Mouse (Mus musculus) R1 (cell line): Measurements from ENCODE around the gene Vamp1.

Source experiments
- DNase-seq: peaks from one replicate; pipeline ENCODE4 v3.0.0-alpha.2; 2018; ENCODE audit warnings: low read depth, low spot score

The Vamp1 gene

GRCm38 (mm10) chr6:125215148-125215954 is at the start of gene Vamp1:
Gene Vamp1 (plus strand): TSS chr6:125215551.
- DNase-seq: peak; percentile 99

DNA sequence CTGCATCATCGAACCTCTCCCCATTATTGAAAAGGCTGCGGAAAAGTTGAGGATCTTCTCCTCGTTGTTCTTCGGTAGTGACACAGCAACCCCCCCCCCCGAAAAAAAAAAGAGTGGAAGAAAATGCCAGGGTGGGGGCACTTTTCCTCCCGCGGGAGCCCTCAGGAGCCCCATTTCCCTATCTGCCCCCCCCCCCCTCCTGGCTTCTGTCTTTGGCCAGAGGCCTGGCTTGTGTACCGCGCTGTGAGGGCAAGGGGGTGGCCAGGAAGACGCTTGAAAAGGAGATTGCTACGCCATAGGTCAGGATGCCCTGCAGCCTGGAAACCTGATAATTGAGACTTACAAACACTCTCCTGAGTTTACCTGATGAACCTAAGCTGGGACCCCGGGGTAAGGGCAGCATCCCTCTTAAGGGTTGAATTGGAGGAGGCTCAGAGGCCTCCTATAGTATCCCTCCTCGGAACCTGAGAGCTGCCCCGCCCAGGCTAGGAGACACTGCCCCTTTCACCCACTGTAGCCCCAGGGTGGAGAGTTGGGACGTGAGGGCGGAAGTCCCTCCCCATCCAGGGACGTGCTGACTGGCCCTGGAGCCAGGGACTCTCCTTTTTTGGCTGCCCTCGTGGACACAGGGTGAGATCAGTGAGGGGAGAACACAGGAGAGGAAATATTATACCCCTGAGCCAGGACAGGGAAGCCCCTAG is 49.1 kb upstream of the Vamp1 start, which contains the start of gene Gapdh:
Gene Gapdh, minus strand, starts transcription at position 417 of the 701 bp plus-strand sequence.
- DNase-seq: peak; percentile 64

DNA sequence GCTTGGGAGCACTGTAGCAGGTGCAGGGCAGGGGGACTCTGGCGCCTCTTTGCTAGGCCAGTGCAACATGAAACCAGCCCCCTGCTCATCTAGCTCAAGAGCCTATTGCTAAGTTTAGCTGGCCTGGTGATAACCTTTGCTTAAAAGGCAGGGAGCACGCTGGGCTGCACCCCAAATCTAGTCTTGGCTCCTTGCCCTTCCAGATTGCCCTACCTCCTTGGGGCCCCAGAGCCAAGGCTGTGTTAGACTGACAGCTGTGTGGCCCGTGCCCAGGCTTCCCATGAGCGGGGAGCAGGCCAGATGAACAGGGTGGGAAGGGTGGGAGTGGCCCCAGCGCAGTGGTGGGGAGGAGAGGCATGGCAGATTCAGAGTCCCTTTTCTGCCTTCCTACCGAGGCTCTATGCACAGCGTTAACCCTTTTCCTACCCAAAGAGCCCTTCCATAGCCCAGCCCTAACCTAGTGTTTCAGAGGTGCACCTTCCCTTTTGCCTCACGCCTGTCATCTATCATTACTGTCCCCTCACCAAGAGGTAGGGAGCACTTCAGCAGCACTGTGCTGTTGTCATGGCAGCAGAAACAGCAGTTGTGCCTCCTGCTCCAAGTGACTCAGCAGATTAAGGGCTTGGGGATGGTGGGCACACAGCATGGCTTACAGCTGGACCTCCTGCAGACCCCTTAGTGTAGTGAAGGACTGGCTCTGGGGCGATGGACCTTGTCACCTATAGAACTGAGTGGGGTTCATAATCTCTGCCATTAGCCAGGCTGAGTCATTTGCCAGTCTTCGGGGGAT is 48.3 kb upstream of the Vamp1 start:
- DNase-seq: peak; percentile 70

- no peak for DNase-seq
These were observed 47.3 kb upstream of the Vamp1 start for GRCm38 (mm10) chr6:125168086-125168485.

DNA sequence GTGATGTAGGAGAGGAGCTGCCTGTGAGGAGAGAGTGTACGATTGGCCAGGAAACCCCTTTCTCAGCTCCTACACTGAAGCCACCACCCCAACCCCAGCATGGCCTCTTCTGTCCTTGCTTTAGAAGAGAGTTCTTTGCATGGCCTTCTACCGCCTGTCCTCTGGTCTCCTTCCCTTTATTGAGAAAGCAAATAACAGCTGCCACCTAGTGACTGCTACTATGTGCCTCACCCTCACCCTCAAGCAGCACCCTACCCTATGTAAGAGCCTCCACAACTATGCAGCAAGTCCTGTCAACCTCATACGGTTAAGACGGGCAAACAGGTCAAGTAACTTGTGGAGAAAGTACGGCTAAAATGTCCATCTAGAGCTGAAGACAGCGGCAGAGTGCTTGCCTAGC is 45.2 kb upstream of the Vamp1 start:
- DNase-seq: no peak

DNA sequence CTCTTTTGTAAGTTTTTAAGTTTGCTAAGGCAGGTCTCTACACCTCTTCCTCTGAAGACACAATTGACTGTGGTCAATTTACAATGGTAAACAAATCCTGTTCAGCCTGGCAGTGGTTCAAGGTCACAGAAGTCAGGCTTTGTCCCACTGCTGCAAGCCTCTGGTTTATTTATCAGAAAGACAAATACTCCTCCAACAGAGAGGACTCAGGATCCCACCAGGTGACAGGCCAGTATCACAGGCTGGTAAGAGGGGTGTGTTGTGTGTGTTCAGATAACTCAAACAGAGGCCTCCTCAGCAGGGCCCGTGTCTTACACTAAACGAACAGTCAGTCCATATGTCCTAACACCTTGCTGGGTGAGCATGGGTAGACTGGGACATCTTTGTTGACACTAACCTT is 42.9 kb upstream of the Vamp1 start:
- DNase-seq: peak; percentile 91

GRCm38 (mm10) chr6:125173256-125173655 is 42.1 kb upstream of the Vamp1 start:
- DNase-seq: no peak

DNA sequence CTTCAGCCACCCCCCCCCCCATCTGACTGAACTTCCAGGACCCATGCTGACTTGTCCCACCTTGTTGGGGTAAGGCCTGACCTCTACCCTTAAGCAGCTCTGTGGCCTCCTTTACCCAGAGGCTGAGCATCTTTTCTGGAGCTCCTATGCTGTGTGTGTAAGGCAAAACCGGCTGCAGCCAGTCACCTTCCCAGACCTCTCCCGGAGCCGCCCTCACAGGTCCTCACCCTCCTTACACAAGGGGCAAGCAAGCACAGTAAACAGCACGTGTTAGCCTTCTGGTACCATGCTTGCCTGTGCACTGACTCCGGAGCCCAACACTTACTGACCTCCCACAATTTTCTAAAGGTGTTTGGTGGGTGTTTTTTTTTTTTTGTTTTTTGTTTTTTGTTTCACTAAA is 39.9 kb upstream of the Vamp1 start:
- peak; percentile 27 for DNase-seq

- DNase-seq: no peak
These were observed 35.8 kb upstream of the Vamp1 start for GRCm38 (mm10) chr6:125179601-125180000.

DNA sequence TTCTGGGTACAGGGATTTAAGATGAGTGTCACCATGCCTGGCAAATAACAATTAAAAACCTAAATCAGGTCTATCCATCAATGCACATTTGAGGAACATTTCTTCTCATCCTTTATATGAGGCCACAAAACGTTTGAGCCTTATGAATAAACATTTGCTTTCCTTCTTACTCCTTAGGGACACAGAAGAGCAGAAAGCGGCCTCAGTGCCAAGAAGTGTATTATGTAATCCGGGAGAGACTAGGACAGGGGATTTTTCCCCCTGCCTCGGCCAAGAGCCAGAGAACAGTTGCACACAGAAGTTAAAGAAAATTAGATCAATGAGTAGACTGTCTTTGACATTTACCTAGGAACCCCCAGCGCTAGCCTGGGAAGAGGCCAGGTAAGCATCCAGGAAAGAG is 33.2 kb upstream of the Vamp1 start:
- DNase-seq: no peak

DNA sequence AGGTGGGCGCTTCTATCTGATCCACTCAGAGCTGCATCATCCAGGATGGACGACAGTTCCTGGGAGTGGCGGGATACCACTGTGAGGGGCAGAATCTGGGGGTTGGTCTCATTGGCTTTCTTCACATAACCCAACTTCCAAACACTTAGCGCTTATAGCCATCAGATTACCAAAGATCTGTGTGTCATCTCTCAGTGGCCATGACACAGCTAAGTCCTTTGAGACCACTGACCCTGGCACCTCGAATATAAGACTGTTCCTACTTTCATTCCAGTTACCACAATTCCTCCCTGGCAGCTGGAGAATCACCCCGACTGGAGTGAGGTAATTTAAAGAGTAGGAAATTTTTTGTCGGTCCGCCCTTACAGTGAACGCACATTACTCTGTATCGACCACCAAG is 29.1 kb upstream of the Vamp1 start:
- DNase-seq: no peak

- no peak for DNase-seq
These were observed 24.5 kb upstream of the Vamp1 start for GRCm38 (mm10) chr6:125190816-125191215.

DNA sequence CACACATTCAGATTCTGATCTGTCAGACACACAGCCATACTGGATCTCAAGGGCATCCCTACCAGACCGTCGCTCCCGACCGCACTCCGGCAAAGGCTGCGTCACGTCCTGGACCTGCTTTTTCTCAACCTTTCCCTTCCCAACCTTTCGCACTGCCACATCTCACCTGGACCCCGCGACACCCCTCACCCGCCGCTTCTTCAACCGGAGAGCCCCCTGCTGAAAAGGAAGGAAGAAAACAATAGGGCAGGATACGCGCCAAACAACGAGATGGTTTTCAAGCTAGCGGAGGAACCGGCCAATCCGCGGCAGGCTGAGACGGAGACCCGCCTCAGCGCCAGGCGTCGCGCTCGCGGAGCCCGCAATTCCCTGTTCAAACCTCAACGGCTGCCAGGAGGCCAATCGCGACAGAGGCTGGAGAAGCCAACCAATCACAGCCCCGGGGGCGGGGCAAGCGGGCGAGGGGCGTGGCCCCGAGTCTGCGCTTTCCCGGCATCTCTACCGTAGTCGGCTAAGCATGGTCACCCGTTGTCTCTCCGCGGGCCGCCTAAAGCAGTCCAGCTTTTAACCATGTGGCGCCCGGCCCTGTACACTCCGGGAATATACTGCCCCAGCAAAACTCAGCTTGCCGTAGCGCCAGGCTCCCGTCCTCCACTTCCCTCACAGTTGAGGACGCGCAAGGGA is 23.9 kb upstream of the Vamp1 start, which contains the start of the genes Ncapd2 and Mrpl51:
Gene Ncapd2, minus strand, starts transcription at position 370 of the 684 bp plus-strand sequence.
Gene Mrpl51, plus strand, starts transcription at position 470 of the 684 bp plus-strand sequence.
- peak; percentile 99 for DNase-seq

DNA sequence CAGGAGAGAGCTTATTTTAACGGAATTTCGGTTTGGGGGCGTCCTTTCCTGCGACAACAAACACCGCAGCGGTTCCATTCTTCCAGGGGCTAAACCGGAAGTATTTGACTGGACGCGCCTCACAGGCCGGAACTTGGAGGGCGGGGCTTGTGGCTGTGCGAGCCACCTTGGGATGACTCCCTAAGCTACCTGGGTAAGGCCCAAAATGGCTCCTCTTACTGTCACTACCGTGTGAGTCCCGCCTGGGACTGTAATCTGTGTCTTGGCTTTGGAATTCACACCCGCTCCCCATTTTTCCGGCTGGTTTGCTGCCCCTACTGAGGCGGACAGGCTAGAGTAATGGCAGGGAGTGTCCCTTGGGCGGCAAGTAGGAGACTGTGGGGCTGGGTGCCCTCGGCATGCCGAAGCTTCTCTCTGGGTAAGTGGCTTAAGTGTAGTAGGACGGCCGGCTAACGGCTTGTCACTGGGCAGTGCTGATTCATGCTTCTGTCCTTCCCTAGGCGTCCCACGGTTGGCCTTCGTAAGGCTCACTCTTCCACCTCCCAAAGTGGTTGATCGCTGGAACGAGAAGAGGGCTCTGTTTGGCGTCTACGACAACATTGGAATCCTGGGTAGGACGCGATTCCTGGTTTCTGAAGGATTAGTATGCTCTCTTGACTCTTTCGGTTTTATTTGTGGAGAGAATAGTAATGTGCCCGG is 23.2 kb upstream of the Vamp1 start:
- DNase-seq: peak; percentile 98

- no peak for DNase-seq
These were observed 22.5 kb upstream of the Vamp1 start for GRCm38 (mm10) chr6:125192841-125193240.

DNA sequence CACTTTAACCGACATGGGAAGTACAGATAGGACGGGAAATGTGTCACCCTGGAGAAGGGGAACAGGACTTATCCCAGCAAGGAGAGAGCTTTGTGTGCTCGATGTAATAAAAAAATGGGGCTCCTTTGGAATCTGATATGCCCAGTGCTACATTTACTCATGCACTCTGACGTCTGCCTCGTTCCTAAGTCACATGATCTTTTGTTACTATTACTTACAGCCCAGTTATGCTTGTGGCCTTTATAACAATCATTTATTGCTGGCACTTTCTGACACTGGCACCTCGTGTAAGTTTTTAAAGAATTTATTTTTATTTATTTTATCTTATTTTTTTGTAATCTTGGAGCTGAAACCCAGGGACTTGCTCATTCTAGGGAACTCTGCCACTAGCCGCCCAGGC is 22.0 kb upstream of the Vamp1 start:
- DNase-seq: no peak

DNA sequence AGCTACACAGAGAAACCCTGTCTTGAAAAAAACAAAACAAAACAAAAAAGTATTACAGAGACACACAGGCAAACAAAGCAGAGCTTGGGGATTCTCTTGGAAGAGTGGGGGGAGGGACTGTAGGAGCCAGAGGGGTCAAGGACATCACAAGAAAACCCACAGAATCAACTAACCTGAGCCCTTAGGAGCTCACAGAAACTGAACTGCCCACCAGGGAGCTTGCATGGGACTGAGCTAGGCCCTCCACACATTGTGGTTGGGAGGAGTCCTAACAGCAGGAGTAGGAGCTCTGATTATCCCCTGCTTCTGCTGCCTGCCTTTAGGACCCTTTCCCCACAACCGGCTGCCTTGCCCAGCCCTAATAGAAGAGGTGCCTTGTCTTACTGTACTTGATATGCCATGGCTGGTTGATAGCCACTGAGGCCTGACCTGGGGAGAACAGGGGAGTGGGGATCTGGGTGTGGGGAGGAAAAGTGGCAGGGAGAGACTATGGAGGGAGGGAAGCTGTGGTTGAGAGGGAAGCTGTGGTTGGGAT is 19.7 kb upstream of the Vamp1 start:
- DNase-seq: peak; percentile 82

- peak; percentile 92 for DNase-seq
These were observed 19.1 kb upstream of the Vamp1 start for GRCm38 (mm10) chr6:125196301-125196700.

- DNase-seq: no peak
These were observed 18.2 kb upstream of the Vamp1 start for GRCm38 (mm10) chr6:125197166-125197565.

DNA sequence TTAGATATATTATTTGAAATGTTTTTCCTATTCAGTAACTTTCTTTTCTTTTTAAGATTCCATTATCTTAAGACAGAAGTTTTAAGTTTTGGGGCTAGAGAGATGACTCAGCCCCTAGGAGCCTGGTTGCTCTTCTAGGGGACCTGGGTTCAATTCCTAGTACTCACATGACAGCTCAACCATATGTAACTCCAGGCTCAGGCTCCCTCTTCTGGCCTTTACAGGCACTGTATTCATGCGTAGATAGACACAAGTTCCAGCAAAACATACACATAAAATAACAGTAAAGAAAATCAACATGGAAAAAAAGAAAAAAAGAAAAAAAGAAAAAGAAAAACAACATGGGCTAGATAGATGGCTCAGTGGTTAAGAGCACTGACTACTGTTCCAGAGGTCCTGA is 4.9 kb upstream of the Vamp1 start:
- DNase-seq: peak; percentile 65
